Mouse (Mus musculus) C3H10T1/2 (cell line): ENCODE data around the gene Exoc3l2. TPM values are rescaled to one million over a fixed set of nuclear protein-coding genes. Genes with fewer than 3 reads are reported as not detected.

ENCODE experiments used
- polyA plus RNA-seq, 2 experiments: library from polyadenylated mRNA; unstranded; fragments of >200 nt; fragmentation: generic; extraction: Trizol; gene quantifications; one replicate each; pipeline ENCODE4 v1.2.1; 2012; ENCODE audit warnings: missing spikeins in 2 of 2

Gene Exoc3l2
- polyA plus RNA-seq, result under 1 TPM; 0.06 to 0.08 TPM

GRCm38 (mm10) chr7:19462884-19463381 lies at the start of gene Exoc3l2:
Exoc3l2 (plus strand) TSS chr7:19463331.

DNA sequence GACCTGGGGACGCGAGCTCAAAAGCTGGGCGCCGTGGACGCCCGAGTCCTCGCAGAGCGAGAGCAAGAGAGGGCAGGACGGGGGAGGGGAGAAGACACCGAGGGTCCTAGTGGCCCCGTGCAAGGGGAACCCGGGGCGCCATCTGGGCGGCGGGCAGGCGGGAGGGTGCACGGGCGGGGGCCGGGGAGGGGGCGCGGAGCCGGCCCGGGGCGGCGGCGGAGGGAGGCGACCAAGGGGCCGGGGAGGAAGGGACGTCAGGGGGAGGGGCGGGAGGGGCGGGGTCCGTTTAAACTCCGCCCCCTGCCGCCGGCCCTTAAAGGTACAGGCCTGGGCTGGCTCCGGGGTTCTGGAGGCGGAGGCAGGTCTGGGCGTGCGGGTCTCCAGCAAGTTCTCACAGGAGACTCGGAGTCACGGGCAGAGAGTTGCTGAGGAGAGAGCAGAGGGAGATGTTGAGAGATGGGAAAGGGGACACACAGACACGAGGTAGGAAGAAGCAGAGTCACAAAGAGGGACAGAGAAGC lies 4.5 kb upstream of the Exoc3l2 start, which contains the start of gene Mark4:
Gene Mark4, minus strand, starts transcription at position 231 of the 521 bp plus-strand sequence.

GRCm38 (mm10) chr7:19508150-19508923 lies 45.2 kb downstream of the Exoc3l2 start, which contains the start of the genes Bloc1s3 and Trappc6a:
Bloc1s3 (minus strand) TSS chr7:19508367.
Trappc6a (plus strand) TSS chr7:19508395.

DNA sequence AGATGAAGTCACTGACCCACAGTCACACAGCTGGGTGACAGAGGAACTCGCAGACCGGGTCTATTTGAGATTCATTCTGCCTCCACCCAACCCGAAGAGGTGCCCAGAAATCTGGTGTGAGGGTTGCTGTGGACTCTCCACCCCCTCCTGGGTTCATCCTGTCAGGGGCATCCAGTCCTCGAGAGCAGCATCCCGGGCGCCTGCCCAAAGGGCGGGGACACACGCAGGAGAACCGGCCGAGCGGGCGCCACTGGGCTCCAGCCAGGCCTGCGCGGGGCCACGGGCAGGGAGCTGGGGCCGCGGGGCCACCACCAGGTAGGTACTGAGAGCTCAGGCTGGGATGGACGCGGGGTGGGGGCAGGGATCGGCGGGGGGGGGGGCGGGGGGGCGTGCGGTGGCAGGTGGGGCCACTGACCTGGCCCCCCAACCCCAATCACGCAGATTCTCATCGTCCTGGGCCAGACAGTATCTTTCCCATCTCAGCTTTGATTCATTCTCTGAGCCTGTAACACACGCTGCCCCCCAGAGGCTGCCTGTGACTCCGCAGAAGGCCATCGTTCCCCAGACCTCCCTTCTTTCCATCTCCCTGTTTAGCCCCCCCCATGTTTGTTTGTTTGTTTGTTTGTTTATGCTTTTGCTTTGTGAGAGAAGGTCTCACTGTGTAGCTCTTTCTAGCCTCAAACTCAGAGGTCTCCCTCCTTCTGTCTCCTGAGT lies 54.7 kb downstream of the Exoc3l2 start, which contains the start of gene Nkpd1:
Gene Nkpd1, plus strand, starts transcription at position 187 of the 714 bp plus-strand sequence.

Other genes with a start within 250 kb of the Exoc3l2 start
- gene Opa3, start 235.0 kb upstream of the Exoc3l2 start, polyA plus RNA-seq, result 10 to 100 TPM; 22.3 to 24.0 TPM
- gene Vasp, start 191.5 kb upstream of the Exoc3l2 start, polyA plus RNA-seq, result 10 to 100 TPM; 30.1 to 39.1 TPM
- gene Ppm1n, start 183.3 kb upstream of the Exoc3l2 start, polyA plus RNA-seq, result not detected
- 1 to 10 TPM in 1 of 2 experiments, under 1 TPM in 1; 0.91 to 1.1 TPM for gene Rtn2, start 180.7 kb upstream of the Exoc3l2 start, polyA plus RNA-seq
- gene Fosb, start 153.3 kb upstream of the Exoc3l2 start, polyA plus RNA-seq, result 1 to 10 TPM in 1 of 2 experiments, under 1 TPM in 1; 0.29 to 1.1 TPM
- 100 to 1,000 TPM in 1 of 2 experiments, 10 to 100 TPM in 1; 85.1 to 272 TPM for gene Ercc1, start 118.6 kb upstream of the Exoc3l2 start, polyA plus RNA-seq
- gene Cd3eap, start 103.8 kb upstream of the Exoc3l2 start, polyA plus RNA-seq, result 10 to 100 TPM in 1 of 2 experiments, 1 to 10 TPM in 1; 9.0 to 24.5 TPM
- gene Ppp1r13l, start 103.6 kb upstream of the Exoc3l2 start, polyA plus RNA-seq, result 1 to 10 TPM; 7.3 to 7.9 TPM
- gene Ercc2, start 81.3 kb upstream of the Exoc3l2 start, polyA plus RNA-seq, result 10 to 100 TPM in 1 of 2 experiments, 1 to 10 TPM in 1; 6.7 to 12.5 TPM
- gene Klc3, start 59.2 kb upstream of the Exoc3l2 start, polyA plus RNA-seq, result 1 to 10 TPM in 1 of 2 experiments, under 1 TPM in 1; 0.61 to 2.7 TPM
- gene Ckm, start 58.6 kb upstream of the Exoc3l2 start, polyA plus RNA-seq, result under 1 TPM in 1 of 2 experiments, not detected in 1; 0.05 TPM
- gene Mark4, start 4.5 kb upstream of the Exoc3l2 start, polyA plus RNA-seq, result 10 to 100 TPM in 1 of 2 experiments, 1 to 10 TPM in 1; 7.2 to 16.0 TPM
- 1 to 10 TPM; 2.8 to 7.6 TPM for gene Bloc1s3, start 45.0 kb downstream of the Exoc3l2 start, polyA plus RNA-seq
- 100 to 1,000 TPM in 1 of 2 experiments, 10 to 100 TPM in 1; 46.3 to 112 TPM for gene Trappc6a, start 45.1 kb downstream of the Exoc3l2 start, polyA plus RNA-seq
- gene Nkpd1, start 54.5 kb downstream of the Exoc3l2 start, polyA plus RNA-seq, result under 1 TPM; 0.01 to 0.32 TPM
- gene Ppp1r37, start 99.7 kb downstream of the Exoc3l2 start, polyA plus RNA-seq, result 10 to 100 TPM; 33.3 to 45.0 TPM
- under 1 TPM in 1 of 2 experiments, not detected in 1; 0.07 TPM for gene Zfp296, start 114.0 kb downstream of the Exoc3l2 start, polyA plus RNA-seq
- gene Gemin7, start 114.3 kb downstream of the Exoc3l2 start, polyA plus RNA-seq, result 100 to 1,000 TPM; 127 to 141 TPM
- 10 to 100 TPM; 11.9 to 28.1 TPM for gene Clasrp, start 141.2 kb downstream of the Exoc3l2 start, polyA plus RNA-seq
- gene Relb, start 166.1 kb downstream of the Exoc3l2 start, polyA plus RNA-seq, result 10 to 100 TPM; 11.9 to 33.1 TPM
- gene Clptm1, start 201.7 kb downstream of the Exoc3l2 start, polyA plus RNA-seq, result 10 to 100 TPM; 82.8 to 99.6 TPM
- gene Apoc2, start 214.6 kb downstream of the Exoc3l2 start, polyA plus RNA-seq, result under 1 TPM in 1 of 2 experiments, not detected in 1; 0.94 TPM
- not detected for gene Gm44805, start 218.1 kb downstream of the Exoc3l2 start, polyA plus RNA-seq
- 1 to 10 TPM in 1 of 2 experiments, not detected in 1; 4.6 TPM for gene Apoc4, start 218.1 kb downstream of the Exoc3l2 start, polyA plus RNA-seq
- 10 to 100 TPM in 1 of 2 experiments, not detected in 1; 23.3 TPM for gene Apoc1, start 229.3 kb downstream of the Exoc3l2 start, polyA plus RNA-seq
- 10 to 100 TPM in 1 of 2 experiments, under 1 TPM in 1; 0.54 to 25.5 TPM for gene Apoe, start 235.9 kb downstream of the Exoc3l2 start, polyA plus RNA-seq